Mouse (Mus musculus) midbrain, postnatal 0 days (tissue): Measurements from ENCODE around the gene Itm2b. TPM values are rescaled to one million over a fixed set of nuclear protein-coding genes. Genes with fewer than 3 reads are reported as not detected.

Experiments
- ATAC-seq: fragments of 200-750 bp; cut with Nextera tagmentation; 2 replicates; pipeline ENCODE4 v1.8.0; 2017; ENCODE audit warnings: moderate number of reproducible peaks, mild to moderate bottlenecking, moderate TSS enrichment, moderate library complexity; ENCODE audit not compliant: low FRiP score
- DNase-seq: peaks from one replicate; pipeline ENCODE4 v3.0.0-alpha.2; 2015; ENCODE audit warnings: low spot score
- H3K27ac ChIP-seq: fragments of 300-500 bp; sonication (generic); 2 replicates; pipeline ENCODE4 v1.5.1; 2014; ENCODE audit warnings: low read depth, mild to moderate bottlenecking, low read length, mixed read lengths
- H3K27me3 ChIP-seq: fragments of 300-500 bp; sonication (generic); 2 replicates; pipeline ENCODE4 v1.6.1; 2014; ENCODE audit warnings: low read length, control low read depth, mixed read lengths; ENCODE audit not compliant: insufficient read depth
- H3K36me3 ChIP-seq: fragments of 300-500 bp; sonication (generic); 2 replicates; pipeline ENCODE4 v1.6.1; 2014; ENCODE audit warnings: low read length, control low read depth, mixed read lengths; ENCODE audit not compliant: insufficient read depth
- H3K4me1 ChIP-seq: fragments of 300-500 bp; sonication (generic); 2 replicates; pipeline ENCODE4 v1.6.1; 2014; ENCODE audit warnings: mild to moderate bottlenecking, control low read depth, antibody characterized with exemption, low read length, mixed read lengths; ENCODE audit not compliant: insufficient read depth
- H3K4me2 ChIP-seq: fragments of 300-500 bp; sonication (generic); 2 replicates; pipeline ENCODE4 v1.6.1; 2014; ENCODE audit warnings: low read depth, mild to moderate bottlenecking, low read length, mixed read lengths; ENCODE audit not compliant: poor library complexity, severe bottlenecking
- H3K4me3 ChIP-seq: fragments of 300-500 bp; sonication (generic); 2 replicates; pipeline ENCODE4 v1.5.1; 2014; ENCODE audit warnings: low read depth, mild to moderate bottlenecking, low read length, moderate library complexity
- H3K9ac ChIP-seq: fragments of 300-500 bp; sonication (generic); replicated peaks from 2 replicates; pipeline ENCODE4 v1.6.1; 2014; ENCODE audit warnings: mild to moderate bottlenecking, low read length, moderate library complexity, mixed read lengths; ENCODE audit not compliant: poor library complexity, severe bottlenecking
- H3K9me3 ChIP-seq: fragments of 300-500 bp; sonication (generic); 2 replicates; pipeline ENCODE4 v1.6.1; 2016; ENCODE audit warnings: low read length, control low read depth
- CTCF ChIP-seq: IDR thresholded peaks from 2 replicates; pipeline ENCODE4 v1.5.1; 2016; ENCODE audit warnings: antibody characterized with exemption, mild to moderate bottlenecking
- WGBS: fragments of 180-500 bp; shearing (Covaris S2); extraction: QIAGEN DNeasy Blood & Tissue Kit; methylation state at CpG from one replicate; pipeline ENCODE4 v1.1.7; 2014; 5-methylcytosine and 5-hydroxymethylcytosine counted together
- polyA plus RNA-seq: library from polyadenylated mRNA; unstranded; fragments of >200 nt; fragmentation: Nextera tagmentation; extraction: Ambion mirVana; gene quantifications from 2 replicates; pipeline ENCODE4 v1.2.1, GENCODE M21; 2015
- total RNA-seq: library from RNA; depleted of rRNA; stranded (reverse); fragments of >200 nt; gene quantifications from 2 replicates; pipeline ENCODE4 v1.2.3, GENCODE M21; 2014; rRNA removed

The Itm2b gene
- total RNA-seq (381 and 427 TPM in 2 replicates), polyA plus RNA-seq (855 and 913 TPM in 2 replicates)

- peaks cover 3% of the 10 kb centered on the region; the same call in 1 of the 2 replicates for H3K36me3 ChIP-seq
- peak within 1 kb of the TSS; percentile 93 for H3K27ac ChIP-seq
- under 1% methylated on average over 54 of the region's 62 CpGs for WGBS
- peak within 1 kb of the TSS; percentile 99 for H3K9ac ChIP-seq
- peak; percentile 84 for DNase-seq
- peak within 1 kb of the TSS; percentile 73 for H3K4me2 ChIP-seq
- peak; percentile 91 for ATAC-seq
- peak; percentile 37 for TF ChIP-seq CTCF
- H3K27me3 ChIP-seq, result no peaks in the 10 kb centered on the region
- H3K4me1 ChIP-seq, result peaks cover 10% of the 10 kb centered on the region; the same call in 1 of the 2 replicates
- H3K4me3 ChIP-seq, result peak within 1 kb of the TSS; percentile 100
- H3K9me3 ChIP-seq, result no peaks in the 10 kb centered on the region
Measured at GRCm38 (mm10) chr14:73384913-73385719, at the start of gene Itm2b. Itm2b (minus strand) TSS chr14:73385289.

GRCm38 (mm10) chr14:73433487-73433886, 48.4 kb upstream of the Itm2b start:
- no peak for TF ChIP-seq CTCF
- WGBS, result 85% methylated on average over 6 of the region's 6 CpGs
- ATAC-seq (no peak), DNase-seq (no peak)
- H3K27ac ChIP-seq, result no peak overlapping the region
- no peak overlapping the region for H3K4me3 ChIP-seq
- H3K9me3 ChIP-seq, result no peaks in the 10 kb centered on the region
- H3K9ac ChIP-seq, result no peak overlapping the region
- H3K36me3 ChIP-seq, result no peaks in the 10 kb centered on the region
- H3K27me3 ChIP-seq, result no peaks in the 10 kb centered on the region
- no peak overlapping the region for H3K4me2 ChIP-seq
- H3K4me1 ChIP-seq, result no peaks in the 10 kb centered on the region

- H3K9me3 ChIP-seq, result no peaks in the 10 kb centered on the region
- no peak overlapping the region for H3K27ac ChIP-seq
- TF ChIP-seq CTCF, result no peak
- H3K4me3 ChIP-seq, result no peak overlapping the region
- WGBS, result 50% methylated on average over 12 of the region's 12 CpGs
- DNase-seq (no peak), ATAC-seq (no peak)
- H3K27me3 ChIP-seq, result no peaks in the 10 kb centered on the region
- no peaks in the 10 kb centered on the region for H3K4me1 ChIP-seq
- H3K36me3 ChIP-seq, result no peaks in the 10 kb centered on the region
- no peak overlapping the region for H3K9ac ChIP-seq
- H3K4me2 ChIP-seq, result no peak overlapping the region
Measured at GRCm38 (mm10) chr14:73430571-73430970, 45.5 kb upstream of the Itm2b start.

- WGBS, result 82% methylated on average over 2 of the region's 2 CpGs
- Histone ChIP-seq H3K4me2 (no peak overlapping the region), H3K36me3 (no peaks in the 10 kb centered on the region), H3K27me3 (no peaks in the 10 kb centered on the region), H3K4me1 (no peaks in the 10 kb centered on the region), H3K27ac (no peak overlapping the region), H3K4me3 (no peak overlapping the region), H3K9ac (no peak overlapping the region), H3K9me3 (no peaks in the 10 kb centered on the region)
- TF ChIP-seq CTCF, result no peak
- DNase-seq (peak; percentile 41), ATAC-seq (no peak)
Measured at GRCm38 (mm10) chr14:73425571-73426041, 40.5 kb upstream of the Itm2b start.

GRCm38 (mm10) chr14:73424961-73425360, 39.9 kb upstream of the Itm2b start:
- Histone ChIP-seq H3K27me3 (no peaks in the 10 kb centered on the region), H3K36me3 (no peaks in the 10 kb centered on the region), H3K4me3 (no peak overlapping the region), H3K4me1 (no peaks in the 10 kb centered on the region), H3K27ac (no peak overlapping the region), H3K4me2 (no peak overlapping the region), H3K9me3 (no peaks in the 10 kb centered on the region), H3K9ac (no peak overlapping the region)
- WGBS, result 47% methylated on average over 6 of the region's 6 CpGs
- DNase-seq (peak; percentile 60), ATAC-seq (no peak)
- TF ChIP-seq CTCF, result no peak

- DNase-seq (no peak), ATAC-seq (no peak)
- H3K27ac ChIP-seq, result no peak overlapping the region
- no peak overlapping the region for H3K9ac ChIP-seq
- no peak overlapping the region for H3K4me3 ChIP-seq
- H3K36me3 ChIP-seq, result no peaks in the 10 kb centered on the region
- H3K4me1 ChIP-seq, result no peaks in the 10 kb centered on the region
- no peaks in the 10 kb centered on the region for H3K9me3 ChIP-seq
- no peak overlapping the region for H3K4me2 ChIP-seq
- H3K27me3 ChIP-seq, result no peaks in the 10 kb centered on the region
- no peak for TF ChIP-seq CTCF
Measured at GRCm38 (mm10) chr14:73423542-73423941, 38.5 kb upstream of the Itm2b start.
